Mouse (Mus musculus) left cerebral cortex, postnatal 10 days (tissue): ENCODE results near the gene Zmiz1. TPM values are rescaled to one million over a fixed set of nuclear protein-coding genes. Genes with fewer than 3 reads are reported as not detected.

Source experiments
- DNase-seq, 2 experiments: peaks; one replicate each; pipeline ENCODE4 v3.0.0; 2021 to 2022; ENCODE audit warnings: low spot score in 2 of 2, mixed read lengths in 1 of 2; ENCODE audit errors: extremely low spot score in 1 of 2
- intact Hi-C: fragments of 180-260 bp; cut with DNase I; formaldehyde crosslinking; loops from one replicate; pipeline ENCODE4 v1.15.1; 2025
- total RNA-seq, 2 experiments: library from RNA; stranded (reverse); gene quantifications; 2 replicates each; pipeline ENCODE4 v1.2.3; 2021

Zmiz1 gene
- total RNA-seq, 2 experiments from 2014 or later: 105 to 106 TPM

DNA sequence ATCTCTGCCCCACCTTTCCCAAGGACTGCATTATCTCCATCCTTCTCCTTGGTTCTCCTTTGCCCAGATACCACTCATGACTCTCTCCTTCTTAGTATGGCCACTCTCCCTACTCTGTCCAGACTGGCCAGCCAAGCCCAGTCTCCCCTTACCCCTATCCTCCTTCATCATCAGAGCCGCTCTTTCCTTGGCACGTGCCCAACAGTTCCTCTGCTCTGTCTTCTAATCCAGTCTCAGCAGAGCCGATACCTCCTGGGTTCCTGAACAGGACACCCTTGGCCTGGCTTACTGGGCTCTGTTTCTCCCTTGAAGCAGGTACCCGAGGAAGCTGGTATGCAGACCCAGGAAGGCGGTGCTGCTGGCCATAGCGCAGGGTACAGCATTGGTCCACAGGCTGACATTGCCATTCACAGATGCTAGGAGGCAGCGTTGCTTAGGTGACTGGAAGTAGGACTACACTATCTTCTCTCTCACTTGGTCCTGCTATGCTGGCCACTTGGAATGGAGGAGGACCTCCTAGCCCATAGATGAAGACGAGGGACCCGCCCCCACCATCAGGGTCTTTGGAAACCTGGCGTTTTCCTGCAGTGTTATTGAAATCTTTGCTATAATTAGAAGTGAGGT, 80.6 kb downstream of the Zmiz1 start:
- DNase-seq: no peak
- intact Hi-C loops: no loop called here

GRCm38 (mm10) chr14:25540172-25540571, 81.2 kb downstream of the Zmiz1 start:
- intact Hi-C loops: no loop called here
- no peak for DNase-seq

- no peak for DNase-seq
- intact Hi-C loops: no loop called here
Observed at GRCm38 (mm10) chr14:25541213-25541612, 82.2 kb downstream of the Zmiz1 start.

- no peak for DNase-seq
- intact Hi-C loops: no loop called here
Observed at GRCm38 (mm10) chr14:25543098-25543497, 84.1 kb downstream of the Zmiz1 start.

DNA sequence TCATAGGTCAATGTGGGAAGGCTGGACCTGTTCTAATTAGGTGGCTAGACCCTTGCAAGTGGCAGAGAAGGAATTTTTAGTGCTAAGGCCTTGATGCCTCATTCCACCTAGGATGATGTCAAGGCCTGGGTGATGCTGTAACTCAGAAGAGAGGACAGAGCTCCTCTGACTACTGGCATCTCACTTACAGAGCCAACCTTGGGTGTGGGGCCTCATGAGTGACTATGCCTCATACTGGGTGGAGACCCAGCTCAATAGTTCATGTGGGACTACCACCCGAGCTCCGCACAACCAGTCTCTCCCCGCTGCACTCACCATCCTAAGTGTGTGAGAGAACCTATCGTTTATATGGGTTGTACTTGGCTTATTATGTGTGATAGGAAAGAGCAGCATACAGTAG, 84.9 kb downstream of the Zmiz1 start:
- no peak for DNase-seq
- intact Hi-C loops: no loop called here

DNA sequence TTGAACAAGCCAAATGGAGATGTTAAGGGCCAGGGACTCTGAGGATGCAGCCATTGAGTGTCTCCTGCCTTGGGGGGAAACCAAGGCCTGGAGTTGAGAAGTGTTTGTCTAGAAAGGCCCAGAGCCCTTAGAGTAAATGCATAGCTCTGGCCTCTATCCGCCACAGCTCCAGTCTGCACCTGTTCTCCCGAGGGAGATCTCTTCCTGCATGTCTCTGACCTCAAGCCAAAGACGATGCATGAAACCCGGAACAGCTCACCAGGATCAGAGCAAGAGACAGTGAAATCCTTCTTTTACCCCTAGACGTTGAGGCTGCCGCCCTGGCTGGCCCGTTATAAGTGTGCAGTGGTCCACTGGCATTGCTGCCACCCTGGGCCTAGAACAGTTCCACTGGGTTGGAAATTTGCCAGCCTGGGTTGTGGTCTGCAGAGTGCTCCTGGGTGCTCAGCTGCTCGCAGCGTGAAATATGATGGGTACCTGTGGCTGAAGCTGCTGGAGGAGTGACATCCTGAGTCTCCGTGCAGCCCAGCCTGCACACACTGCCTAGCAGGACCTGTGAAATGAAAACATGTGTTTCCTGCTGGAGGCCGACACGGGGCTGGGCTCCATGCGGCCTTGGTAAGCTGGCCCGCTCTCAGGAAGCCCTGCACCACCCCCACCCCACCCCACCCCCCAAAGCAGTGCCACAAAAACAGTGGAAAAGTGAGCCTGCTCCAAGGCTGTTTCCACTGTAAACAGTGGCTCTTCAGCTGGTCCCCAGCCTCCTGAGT, 88.1 kb downstream of the Zmiz1 start:
- DNase-seq: peak in 1 of 2 experiments; percentile 32
- intact Hi-C loops: no loop called here

GRCm38 (mm10) chr14:25547882-25548281, 88.9 kb downstream of the Zmiz1 start:
- intact Hi-C loops: no loop called here
- DNase-seq: no peak

- DNase-seq: no peak
- intact Hi-C loops: no loop called here
Observed at GRCm38 (mm10) chr14:25548650-25549049, 89.7 kb downstream of the Zmiz1 start.

- no peak for DNase-seq
- intact Hi-C loops: no loop called here
Observed at GRCm38 (mm10) chr14:25549125-25549524, 90.1 kb downstream of the Zmiz1 start.

DNA sequence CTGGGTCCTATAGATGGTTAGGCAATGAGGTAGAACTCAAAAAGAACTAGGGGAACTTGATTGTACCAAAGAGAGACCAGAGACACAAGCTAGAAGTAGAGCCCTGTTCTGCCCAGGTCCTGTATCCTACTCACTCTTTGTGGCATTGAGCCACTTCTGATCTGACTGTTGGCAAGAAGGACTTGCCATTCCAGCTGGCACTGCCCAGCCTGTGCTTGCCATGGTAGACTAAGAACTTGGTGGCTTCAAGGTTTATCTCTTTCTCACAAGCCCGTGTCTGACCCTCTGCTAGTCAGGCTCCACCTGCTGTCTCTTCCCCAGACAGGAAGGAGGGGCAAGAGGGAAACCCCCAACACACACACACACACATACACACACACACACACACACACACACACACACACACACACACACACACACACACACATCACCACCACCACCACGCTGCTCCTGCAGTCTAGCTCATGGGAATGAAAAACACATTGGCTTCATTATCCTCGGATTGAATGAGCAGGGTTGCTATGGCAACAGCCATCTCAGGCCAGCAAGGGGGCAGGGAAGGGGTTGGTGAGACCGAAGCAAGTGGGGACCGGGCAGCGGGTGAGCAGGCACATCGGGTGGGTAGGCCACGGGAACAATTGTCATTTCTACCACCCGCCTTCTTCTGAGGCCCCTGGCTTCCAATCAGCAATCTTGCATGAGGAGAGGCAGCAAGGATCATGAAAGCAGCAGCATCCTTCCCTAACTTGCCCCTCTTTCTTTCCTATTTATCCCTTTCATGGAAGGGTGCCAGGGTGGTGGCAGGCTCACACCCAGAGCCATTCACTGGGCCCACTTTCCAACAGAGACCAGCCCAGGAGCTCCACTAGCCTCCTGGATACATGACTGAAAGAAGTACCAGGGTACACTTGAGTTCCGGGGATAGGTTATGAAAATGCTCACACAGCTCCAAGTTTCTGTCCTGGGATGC, 91.2 kb downstream of the Zmiz1 start:
- intact Hi-C loops: no loop called here

GRCm38 (mm10) chr14:25551731-25552130, 92.7 kb downstream of the Zmiz1 start:
- DNase-seq: no peak
- intact Hi-C loops: no loop called here

More for the DNA sequence above, 91.2 kb downstream of the Zmiz1 start:
- DNase-seq: peak; percentile 74 to 79

DNA sequence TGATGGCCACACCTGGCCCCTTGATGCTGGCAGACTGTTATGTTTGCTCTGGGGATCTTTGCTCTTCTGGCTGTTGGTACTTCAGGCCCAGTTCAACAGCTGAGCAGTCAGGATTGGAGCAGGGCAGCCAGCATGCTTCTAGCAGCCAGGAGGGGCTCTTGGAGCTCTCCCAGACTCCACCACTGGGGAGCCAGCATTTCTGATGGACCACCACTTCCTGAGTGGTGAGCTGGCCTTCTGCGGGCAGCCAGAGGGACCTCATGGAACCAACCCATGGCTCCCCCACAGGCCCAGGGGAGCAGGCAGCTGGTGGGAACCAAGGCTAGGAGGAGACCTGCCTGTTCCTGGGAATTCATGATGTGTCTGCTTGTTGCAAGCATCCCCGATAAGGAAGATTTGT, 94.4 kb downstream of the Zmiz1 start:
- DNase-seq: no peak
- intact Hi-C loops: no loop called here

GRCm38 (mm10) chr14:25554781-25555180, 95.8 kb downstream of the Zmiz1 start:
- DNase-seq: no peak
- intact Hi-C loops: no loop called here

DNA sequence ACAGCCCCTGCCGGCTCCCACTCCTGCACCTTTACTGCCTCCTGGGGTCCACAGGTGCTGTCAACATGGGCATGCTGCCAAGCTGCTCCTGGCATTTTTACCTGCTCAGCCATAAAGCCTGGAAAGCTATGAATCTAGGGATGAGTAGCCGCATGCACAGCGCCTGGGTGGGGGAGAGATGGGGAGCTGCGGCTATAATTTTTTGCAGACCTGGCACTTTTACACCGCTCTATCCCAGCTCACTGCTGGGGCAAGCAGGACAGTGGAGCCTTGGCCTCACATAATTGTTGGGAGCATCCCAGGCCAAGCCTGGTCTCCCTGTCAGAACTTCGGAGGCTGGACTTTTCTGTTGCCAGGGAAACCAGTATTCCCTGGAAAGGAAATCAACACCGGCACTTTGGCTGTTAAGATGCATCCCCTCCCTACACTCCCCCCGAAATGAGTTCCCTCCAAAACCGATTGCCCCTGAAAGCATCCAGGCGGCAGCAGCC, 96.4 kb downstream of the Zmiz1 start:
- intact Hi-C loops: no loop called here
- peak in 1 of 2 experiments; percentile 50 for DNase-seq

- intact Hi-C loops: no loop called here
- no peak for DNase-seq
Observed at GRCm38 (mm10) chr14:25555848-25556247, 96.9 kb downstream of the Zmiz1 start.

- no peak for DNase-seq
- intact Hi-C loops: no loop called here
Observed at GRCm38 (mm10) chr14:25557014-25557413, 98.0 kb downstream of the Zmiz1 start.

GRCm38 (mm10) chr14:25558479-25558878, 99.5 kb downstream of the Zmiz1 start:
- intact Hi-C loops: no loop called here
- DNase-seq: no peak

GRCm38 (mm10) chr14:25559907-25560306, 100.9 kb downstream of the Zmiz1 start:
- no peak for DNase-seq
- intact Hi-C loops: loop anchor here (5.0 to 10.0 kb wide), 4 partner anchors 98 to 525 kb away; no protein-coding TSS in a partner anchor

DNA sequence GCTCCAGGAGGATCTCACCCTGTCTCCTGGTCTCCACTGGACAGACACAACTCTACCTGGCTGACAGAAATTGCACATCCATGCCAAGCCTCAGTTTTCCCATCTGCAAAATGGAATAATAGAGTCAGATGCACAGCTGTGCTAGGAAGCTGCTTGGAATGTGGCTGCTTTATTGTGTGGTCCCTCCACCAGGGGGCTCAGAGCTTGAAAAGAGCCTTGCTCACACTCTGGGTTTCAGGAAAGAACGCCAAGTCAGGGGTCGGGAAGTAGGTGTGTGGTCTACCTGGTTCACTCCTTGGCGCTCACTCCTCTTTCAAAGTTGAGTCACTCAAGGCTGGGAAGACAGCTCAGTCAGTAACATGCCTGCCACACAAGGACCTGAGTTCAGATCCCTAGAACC, 101.9 kb downstream of the Zmiz1 start:
- intact Hi-C loops: loop anchor here (5.0 to 10.0 kb wide), 4 partner anchors 99 to 526 kb away; no protein-coding TSS in a partner anchor

More for the DNA sequence above, 101.9 kb downstream of the Zmiz1 start:
- DNase-seq: no peak
